Mouse (Mus musculus) lung, adult 2 months (tissue): ENCODE data around the gene Epdr1. TPM values are rescaled to one million over a fixed set of nuclear protein-coding genes. Genes with fewer than 3 reads are reported as not detected.

Experiments
- DNase-seq: peaks from one replicate; pipeline ENCODE4 v3.0.0; 2022
- H3K4me1 ChIP-seq: fragments of 200-500 bp; 2 replicates; pipeline ENCODE4 v1.6.1; 2011; ENCODE audit warnings: low read length; ENCODE audit not compliant: control insufficient read depth, insufficient read depth
- H3K4me3 ChIP-seq: fragments of 200-500 bp; replicated peaks from 2 replicates; pipeline ENCODE3; 2011; ENCODE audit warnings: low read depth, mild to moderate bottlenecking, control low read depth, low read length; ENCODE audit errors: extremely low read depth
- CTCF ChIP-seq: fragments of 200-500 bp; IDR thresholded peaks from 2 replicates; pipeline ENCODE4 v1.5.1; 2011; ENCODE audit warnings: mild to moderate bottlenecking, low read length, control low read depth; ENCODE audit not compliant: insufficient read depth
- POLR2A ChIP-seq: fragments of 200-500 bp; IDR thresholded peaks from 2 replicates; pipeline ENCODE4 v1.6.1; 2011; ENCODE audit warnings: low read depth, mild to moderate bottlenecking, control low read depth, low read length, borderline replicate concordance; ENCODE audit errors: extremely low read depth
- WGBS: fragments of 180-500 bp; shearing (Covaris S2); methylation state at CpG from one replicate; pipeline ENCODE4 v1.1.7; 2018; 5-methylcytosine and 5-hydroxymethylcytosine counted together
- polyA plus RNA-seq: library from polyadenylated mRNA; depleted of rRNA; stranded (reverse); fragments of >200 nt; gene quantifications from 2 replicates; pipeline ENCODE4 v1.2.3, GENCODE M21; 2012; rRNA removed

Gene Epdr1
- polyA plus RNA-seq, 1 experiment = 21.6 TPM

- 98% methylated on average over 1 of the region's 1 CpGs for WGBS
- H3K4me1 ChIP-seq = no peaks in the 10 kb centered on the region
- no peak for DNase-seq
- TF ChIP-seq CTCF = no peak
- no peak for TF ChIP-seq POLR2A
- H3K4me3 ChIP-seq = no peak overlapping the region
These were observed 57.2 kb downstream of the Epdr1 start for GRCm38 (mm10) chr13:19562510-19562909.

DNA sequence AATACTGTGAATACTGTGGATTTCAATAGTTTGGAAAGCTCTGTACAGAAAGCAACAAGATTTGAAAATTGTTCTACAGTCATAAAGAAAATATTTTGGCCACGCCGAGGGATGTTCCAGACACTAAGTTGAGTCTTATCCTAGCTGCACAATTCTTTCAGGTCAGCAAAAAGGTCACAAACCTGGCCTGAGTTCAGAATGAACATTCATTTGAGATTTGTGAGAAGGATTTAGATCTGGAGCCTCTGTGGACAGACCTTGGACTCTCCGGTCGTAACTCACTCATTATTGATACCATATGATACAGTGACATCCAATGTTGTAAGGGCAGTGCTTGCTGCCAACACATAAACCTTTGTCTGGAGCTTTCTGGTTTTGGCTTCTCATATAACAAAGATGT is 64.3 kb downstream of the Epdr1 start:
- TF ChIP-seq POLR2A = no peak
- no peak for TF ChIP-seq CTCF
- Histone ChIP-seq H3K4me3 (no peak overlapping the region), H3K4me1 (no peaks in the 10 kb centered on the region)
- WGBS = 85% methylated on average over 4 of the region's 4 CpGs
- DNase-seq = no peak

Other genes with a start within 250 kb of the Epdr1 start
- 35.0 and 44.2 TPM in 2 replicates for gene Stard3nl, start 224.1 kb downstream of the Epdr1 start, polyA plus RNA-seq
- 1.9 and 4.2 TPM in 2 replicates for gene Sfrp4, start 3.2 kb upstream of the Epdr1 start, polyA plus RNA-seq
- gene Nme8, start 77.9 kb upstream of the Epdr1 start, polyA plus RNA-seq = not detected in 2 replicates
- 0.46 and 1.5 TPM in 2 replicates for gene Gpr141, start 204.3 kb upstream of the Epdr1 start, polyA plus RNA-seq